Mouse (Mus musculus) 3T3-L1 (cell line): ENCODE data around the gene Nucb1.
A peak's percentile ranks its signal among the peaks of the same experiment; 100 is the strongest.
"Not testable (repeated sequence)": the region's sequence is repeated elsewhere in the genome, so short reads cannot be mapped to it uniquely, and the experiment has no call there.

Experiments
- DNase-seq: peaks from one replicate; pipeline ENCODE4 v3.0.0-alpha.2; 2015; ENCODE audit warnings: low read depth, low spot score

Gene Nucb1

GRCm38 (mm10) chr7:45488293-45489204 is 21.7 kb downstream of the Nucb1 start, which contains the start of gene Dhdh:
Gene Dhdh (minus strand): TSS chr7:45488805.
- no peak for DNase-seq

- DNase-seq = no peak
Observed at GRCm38 (mm10) chr7:45487861-45488292, 22.3 kb downstream of the Nucb1 start.

- no peak for DNase-seq
Observed at GRCm38 (mm10) chr7:45486761-45487415, 23.3 kb downstream of the Nucb1 start, which contains the start of gene Gm45808. Gene Gm45808 (minus strand): TSS chr7:45486811.

- DNase-seq = no peak
Observed at GRCm38 (mm10) chr7:45486158-45486557, 24.0 kb downstream of the Nucb1 start.

GRCm38 (mm10) chr7:45484985-45485384 is 25.2 kb downstream of the Nucb1 start:
- DNase-seq = not testable (repeated sequence)

GRCm38 (mm10) chr7:45482166-45482565 is 28.0 kb downstream of the Nucb1 start:
- DNase-seq = no peak

GRCm38 (mm10) chr7:45481374-45481927 is 28.8 kb downstream of the Nucb1 start, which contains the start of gene Tulp2:
Gene Tulp2 (plus strand): TSS chr7:45481877.
- DNase-seq = peak; percentile 71

- DNase-seq = not testable (repeated sequence)
Observed at GRCm38 (mm10) chr7:45480310-45480709, 29.9 kb downstream of the Nucb1 start.

GRCm38 (mm10) chr7:45478774-45479173 is 31.4 kb downstream of the Nucb1 start:
- DNase-seq = no peak

GRCm38 (mm10) chr7:45477003-45477402 is 33.2 kb downstream of the Nucb1 start:
- peak; percentile 76 for DNase-seq

- DNase-seq = no peak
Observed at GRCm38 (mm10) chr7:45476453-45476852, 33.8 kb downstream of the Nucb1 start.

GRCm38 (mm10) chr7:45475291-45475969 is 34.8 kb downstream of the Nucb1 start:
- peak; percentile 39 for DNase-seq

- DNase-seq = peak; percentile 86
Observed at GRCm38 (mm10) chr7:45470869-45471268, 39.3 kb downstream of the Nucb1 start.

GRCm38 (mm10) chr7:45467090-45467670 is 43.0 kb downstream of the Nucb1 start:
- DNase-seq = no peak

- DNase-seq = peak; percentile 90
Observed at GRCm38 (mm10) chr7:45466283-45467089, 43.7 kb downstream of the Nucb1 start, which contains the start of gene Bax. Gene Bax (minus strand): TSS chr7:45466898.

GRCm38 (mm10) chr7:45465549-45465948 is 44.7 kb downstream of the Nucb1 start:
- no peak for DNase-seq

- no peak for DNase-seq
Observed at GRCm38 (mm10) chr7:45465112-45465511, 45.1 kb downstream of the Nucb1 start.

GRCm38 (mm10) chr7:45463987-45464778 is 46.0 kb downstream of the Nucb1 start:
- DNase-seq = no peak

GRCm38 (mm10) chr7:45462868-45463267 is 47.3 kb downstream of the Nucb1 start:
- DNase-seq = not testable (repeated sequence)
